Mouse (Mus musculus) olfactory bulb, adult 2 months (tissue): ENCODE measurements at regions not wholly inside any gene's neighbourhood (a gene's known extent, or its start where the extent isn't known, plus 50 kb on each side); places are given as distances from the start of the nearest gene placed in this dataset.

ENCODE experiments used
- H3K27ac ChIP-seq: fragments of 200-500 bp; 2 replicates; pipeline ENCODE4 v1.5.1; 2012; ENCODE audit warnings: low read depth, low read length; ENCODE audit not compliant: insufficient read depth
- H3K4me1 ChIP-seq: fragments of 200-500 bp; 2 replicates; pipeline ENCODE4 v1.6.1; 2012; ENCODE audit warnings: low read length; ENCODE audit not compliant: control insufficient read depth, insufficient read depth
- H3K4me3 ChIP-seq: fragments of 200-500 bp; 2 replicates; pipeline ENCODE4 v1.5.1; 2012; ENCODE audit warnings: mild to moderate bottlenecking, low read depth, low read length, moderate library complexity; ENCODE audit not compliant: insufficient read depth
- CTCF ChIP-seq: fragments of 200-500 bp; IDR thresholded peaks from 2 replicates; pipeline ENCODE4 v1.5.1; 2012; ENCODE audit warnings: low read depth, mild to moderate bottlenecking, low read length, moderate library complexity; ENCODE audit not compliant: insufficient read depth
- POLR2A ChIP-seq: fragments of 200-500 bp; IDR thresholded peaks from 2 replicates; pipeline ENCODE4 v1.6.1; 2012; ENCODE audit warnings: mild to moderate bottlenecking, low read depth, low read length, moderate library complexity; ENCODE audit not compliant: insufficient read depth
- WGBS: fragments of 180-500 bp; shearing (Covaris S2); methylation state at CpG from one replicate; pipeline ENCODE4 v1.1.7; 2018; 5-methylcytosine and 5-hydroxymethylcytosine counted together

GRCm38 (mm10) chr7:124917606-124918120 is 526.8 kb upstream of the Kdm8 start:
- no peak overlapping the region for H3K4me3 ChIP-seq
- WGBS, result 56% methylated on average over 5 of the region's 5 CpGs
- TF ChIP-seq POLR2A (no peak), CTCF (no peak)

GRCm38 (mm10) chr7:124922806-124923205 is 521.7 kb upstream of the Kdm8 start:
- Histone ChIP-seq H3K4me1 (no peaks in the 10 kb centered on the region), H3K4me3 (no peak overlapping the region), H3K27ac (no peak overlapping the region)
- no peak for TF ChIP-seq CTCF
- TF ChIP-seq POLR2A, result no peak
- 93% methylated on average over 7 of the region's 7 CpGs for WGBS

More at GRCm38 (mm10) chr7:124917606-124918120, 526.8 kb upstream of the Kdm8 start:
- Histone ChIP-seq H3K4me1 (no peaks in the 10 kb centered on the region), H3K27ac (no peak overlapping the region)

GRCm38 (mm10) chr7:124933573-124933972 is 510.9 kb upstream of the Kdm8 start:
- Histone ChIP-seq H3K4me1 (no peaks in the 10 kb centered on the region), H3K27ac (no peak overlapping the region), H3K4me3 (no peak overlapping the region)
- WGBS, result 95% methylated on average over 3 of the region's 3 CpGs
- TF ChIP-seq CTCF (no peak), POLR2A (no peak)

GRCm38 (mm10) chr7:124939357-124939756 is 505.1 kb upstream of the Kdm8 start:
- TF ChIP-seq POLR2A (no peak), CTCF (no peak)
- Histone ChIP-seq H3K4me3 (no peak overlapping the region), H3K4me1 (no peaks in the 10 kb centered on the region), H3K27ac (no peak overlapping the region)
- 96% methylated on average over 1 of the region's 1 CpGs for WGBS

GRCm38 (mm10) chr7:124941527-124941926 is 502.9 kb upstream of the Kdm8 start:
- Histone ChIP-seq H3K4me3 (no peak overlapping the region), H3K4me1 (no peaks in the 10 kb centered on the region), H3K27ac (no peak overlapping the region)
- no peak for TF ChIP-seq CTCF
- no peak for TF ChIP-seq POLR2A
- 84% methylated on average over 4 of the region's 4 CpGs for WGBS

GRCm38 (mm10) chr7:124946424-124946823 is 498.1 kb upstream of the Kdm8 start:
- Histone ChIP-seq H3K4me1 (no peaks in the 10 kb centered on the region), H3K4me3 (no peak overlapping the region), H3K27ac (no peak overlapping the region)
- no peak for TF ChIP-seq CTCF
- no peak for TF ChIP-seq POLR2A
- 88% methylated on average over 1 of the region's 1 CpGs for WGBS

GRCm38 (mm10) chr7:124957329-124957728 is 487.1 kb upstream of the Kdm8 start:
- no peak overlapping the region for H3K4me3 ChIP-seq
- 80% methylated on average over 6 of the region's 6 CpGs for WGBS
- no peak for TF ChIP-seq POLR2A
- TF ChIP-seq CTCF, result no peak
- no peak overlapping the region for H3K27ac ChIP-seq
- H3K4me1 ChIP-seq, result peaks cover 2% of the 10 kb centered on the region

- no peak overlapping the region for H3K4me3 ChIP-seq
- H3K27ac ChIP-seq, result no peak overlapping the region
- H3K4me1 ChIP-seq, result no peaks in the 10 kb centered on the region
- 56% methylated on average over 5 of the region's 5 CpGs for WGBS
- no peak for TF ChIP-seq POLR2A
- no peak for TF ChIP-seq CTCF
Measured at GRCm38 (mm10) chr7:124974870-124975488, 469.5 kb upstream of the Kdm8 start.

- 84% methylated on average over 5 of the region's 5 CpGs for WGBS
- Histone ChIP-seq H3K27ac (no peak overlapping the region), H3K4me1 (peaks cover 7% of the 10 kb centered on the region), H3K4me3 (no peak overlapping the region)
- TF ChIP-seq CTCF (no peak), POLR2A (no peak)
Measured at GRCm38 (mm10) chr7:124989456-124989855, 455.0 kb upstream of the Kdm8 start.

GRCm38 (mm10) chr7:124990695-124991094 is 453.8 kb upstream of the Kdm8 start:
- Histone ChIP-seq H3K27ac (no peak overlapping the region), H3K4me1 (peaks cover 7% of the 10 kb centered on the region), H3K4me3 (no peak overlapping the region)
- TF ChIP-seq POLR2A, result no peak
- TF ChIP-seq CTCF, result no peak
- 9% methylated on average over 13 of the region's 13 CpGs for WGBS
